Mouse (Mus musculus) liver, adult 2 months (tissue): ENCODE results near the gene Trappc12. TPM values are rescaled to one million over a fixed set of nuclear protein-coding genes. Genes with fewer than 3 reads are reported as not detected.

ENCODE experiments used
- DNase-seq: peaks from one replicate; pipeline ENCODE4 v3.0.0-alpha.2; 2011; ENCODE audit warnings: low read depth, low spot score; ENCODE audit errors: extremely low read depth
- H3K27ac ChIP-seq: fragments of 200-500 bp; replicated peaks from 2 replicates; pipeline ENCODE4 v1.5.1; 2012; ENCODE audit warnings: low read depth, mild to moderate bottlenecking, control low read depth, inconsistent platforms, low read length; ENCODE audit not compliant: insufficient read depth
- H3K27me3 ChIP-seq: fragments of 200-500 bp; 2 replicates; pipeline ENCODE4 v1.6.1; 2012; ENCODE audit warnings: mild to moderate bottlenecking, moderate library complexity, low read length, inconsistent platforms; ENCODE audit not compliant: control insufficient read depth, insufficient read depth
- H3K36me3 ChIP-seq: fragments of 200-500 bp; 2 replicates; pipeline ENCODE4 v1.6.1; 2012; ENCODE audit warnings: low read length, inconsistent platforms; ENCODE audit not compliant: control insufficient read depth, insufficient read depth
- H3K4me1 ChIP-seq: fragments of 200-500 bp; 2 replicates; pipeline ENCODE4 v1.6.1; 2011; ENCODE audit warnings: low read length; ENCODE audit not compliant: control insufficient read depth, insufficient read depth
- H3K4me3 ChIP-seq: fragments of 200-500 bp; 2 replicates; pipeline ENCODE4 v1.5.1; 2011; ENCODE audit warnings: low read depth, mild to moderate bottlenecking, control low read depth, low read length, moderate library complexity; ENCODE audit not compliant: insufficient read depth
- H3K79me2 ChIP-seq: fragments of 200-500 bp; 2 replicates; pipeline ENCODE4 v1.6.1; 2012; ENCODE audit warnings: inconsistent platforms, mild to moderate bottlenecking, low read length, moderate library complexity; ENCODE audit not compliant: control insufficient read depth, insufficient read depth
- H3K9ac ChIP-seq: fragments of 200-500 bp; 2 replicates; pipeline ENCODE4 v1.6.1; 2012; ENCODE audit warnings: low read depth, mild to moderate bottlenecking, control low read depth, inconsistent platforms, low read length
- CTCF ChIP-seq: fragments of 200-500 bp; IDR thresholded peaks from 2 replicates; pipeline ENCODE4 v1.5.1; 2011; ENCODE audit warnings: low read depth, low read length, control low read depth
- POLR2A ChIP-seq: fragments of 200-500 bp; IDR thresholded peaks from 2 replicates; pipeline ENCODE4 v1.6.1; 2011; ENCODE audit warnings: low read length, control low read depth; ENCODE audit not compliant: insufficient read depth; ENCODE audit errors: extremely low read depth
- WGBS: fragments of 180-500 bp; shearing (Covaris S2); methylation state at CpG from one replicate; pipeline ENCODE4 v1.1.7; 2018; 5-methylcytosine and 5-hydroxymethylcytosine counted together
- polyA plus RNA-seq: library from polyadenylated mRNA; depleted of rRNA; stranded (reverse); fragments of >200 nt; gene quantifications from 2 replicates; pipeline ENCODE4 v1.2.3, GENCODE M21; 2012
- total RNA-seq: library from RNA; depleted of rRNA; stranded (reverse); fragments of >200 nt; gene quantifications from 2 replicates; pipeline ENCODE4 v1.2.3, GENCODE M21; 2014

Gene Trappc12
- total and polyA plus RNA-seq, 2 experiments, result 14.3 to 18.1 TPM

DNA sequence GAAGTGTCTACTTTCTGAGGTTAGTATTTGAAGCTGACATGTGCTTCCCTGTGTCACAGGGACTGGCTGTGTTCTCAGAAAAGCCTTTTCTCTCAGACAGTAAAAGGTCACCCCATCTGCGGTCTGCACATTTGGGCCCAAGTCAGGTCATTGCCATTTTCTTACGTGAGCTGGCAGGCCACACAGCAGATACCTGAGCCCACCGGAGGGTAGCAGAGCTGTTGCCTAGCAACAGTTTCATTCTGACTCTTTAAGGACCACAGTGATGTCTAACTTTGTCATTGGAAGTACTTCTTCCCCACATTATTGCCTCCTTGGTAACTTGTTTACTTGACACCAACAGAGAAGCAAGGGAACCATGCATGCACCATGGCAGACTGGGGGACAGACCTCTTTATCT is 42.3 kb upstream of the Trappc12 start:
- no peak for DNase-seq
- Histone ChIP-seq H3K36me3 (no peaks in the 10 kb centered on the region), H3K79me2 (no peaks in the 10 kb centered on the region; the same call in 1 of the 2 replicates), H3K27me3 (no peaks in the 10 kb centered on the region), H3K4me3 (no peak overlapping the region), H3K4me1 (peaks cover 1% of the 10 kb centered on the region; the same call in 1 of the 2 replicates), H3K27ac (no peak overlapping the region), H3K9ac (no peak overlapping the region)
- no peak for TF ChIP-seq POLR2A
- 92% methylated on average over 3 of the region's 3 CpGs for WGBS

DNA sequence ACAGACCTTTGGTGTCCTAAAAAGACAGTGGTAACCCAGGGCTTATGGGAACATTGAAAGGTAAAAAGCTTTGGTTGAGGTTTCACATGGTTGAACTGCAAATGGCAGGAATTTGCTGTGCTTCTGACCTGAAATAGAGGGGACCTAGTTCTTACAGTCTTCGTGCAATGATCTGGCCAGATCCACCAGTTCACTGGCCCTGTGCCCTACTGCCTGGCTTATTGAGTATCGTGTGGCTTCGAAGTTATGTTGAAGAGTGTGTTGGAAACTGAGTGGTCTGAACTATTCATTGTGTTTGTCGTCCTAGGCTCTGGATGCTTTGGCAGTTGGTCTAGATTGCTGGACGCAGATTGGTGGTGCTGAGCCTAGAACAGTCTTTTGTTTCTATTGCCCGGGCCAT is 36.0 kb upstream of the Trappc12 start:
- no peaks in the 10 kb centered on the region for H3K27me3 ChIP-seq
- H3K4me3 ChIP-seq, result no peak overlapping the region
- no peaks in the 10 kb centered on the region for H3K36me3 ChIP-seq
- H3K9ac ChIP-seq, result no peak overlapping the region
- WGBS, result 95% methylated on average over 6 of the region's 6 CpGs
- no peaks in the 10 kb centered on the region; the same call in 1 of the 2 replicates for H3K79me2 ChIP-seq
- H3K4me1 ChIP-seq, result peaks cover 2% of the 10 kb centered on the region; the same call in 1 of the 2 replicates
- DNase-seq, result no peak
- TF ChIP-seq CTCF (no peak), POLR2A (no peak)
- no peak overlapping the region for H3K27ac ChIP-seq

DNA sequence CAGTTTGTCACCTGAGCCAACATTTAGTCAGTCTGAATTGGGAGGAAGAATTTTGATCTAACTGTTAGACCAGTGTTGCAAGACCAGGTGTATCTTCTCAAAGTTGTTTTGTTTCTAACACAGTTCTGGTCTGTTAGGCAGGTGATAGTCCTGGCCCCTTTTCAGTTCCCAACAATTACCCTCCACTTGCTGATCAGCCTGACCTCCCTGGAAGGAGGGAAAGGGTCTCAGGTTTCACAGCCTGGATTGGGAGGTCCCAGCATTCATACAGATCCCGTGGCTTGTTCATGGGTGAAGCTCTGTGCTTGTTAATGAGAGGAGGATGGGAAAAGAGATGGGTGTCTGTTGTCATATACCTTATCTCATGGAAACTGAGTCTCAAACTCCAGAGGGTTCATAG is 35.0 kb upstream of the Trappc12 start:
- Histone ChIP-seq H3K4me1 (peaks cover 2% of the 10 kb centered on the region; the same call in 1 of the 2 replicates), H3K4me3 (no peak overlapping the region)

DNA sequence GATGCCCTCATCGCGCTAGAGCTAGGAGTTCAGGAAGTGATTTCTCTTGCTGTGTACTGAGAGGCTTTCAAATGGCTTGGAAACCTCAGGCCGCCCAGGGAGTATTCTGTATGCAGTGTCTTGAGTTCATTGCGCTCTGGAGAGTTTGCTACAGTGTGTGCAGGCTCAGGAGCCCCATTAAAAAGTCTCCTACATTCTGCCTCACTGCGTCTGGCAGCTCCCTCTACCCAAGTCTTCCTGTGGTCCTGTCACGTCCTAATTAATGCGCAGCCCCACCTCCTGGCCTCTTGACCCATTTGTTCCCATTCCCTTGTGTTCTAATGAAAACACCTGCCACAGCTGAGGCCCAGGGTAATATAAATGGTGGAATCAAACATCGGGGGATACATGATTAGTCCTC is 34.6 kb upstream of the Trappc12 start:
- 89% methylated on average over 8 of the region's 8 CpGs for WGBS
- no peak overlapping the region for H3K9ac ChIP-seq
- TF ChIP-seq POLR2A (no peak), CTCF (no peak)

More for the DNA sequence above, 35.0 kb upstream of the Trappc12 start:
- Histone ChIP-seq H3K36me3 (no peaks in the 10 kb centered on the region), H3K79me2 (no peaks in the 10 kb centered on the region; the same call in 1 of the 2 replicates), H3K9ac (no peak overlapping the region), H3K27me3 (no peaks in the 10 kb centered on the region), H3K27ac (no peak overlapping the region)
- TF ChIP-seq POLR2A (no peak), CTCF (no peak)
- DNase-seq, result no peak
- 85% methylated on average over 1 of the region's 1 CpGs for WGBS

DNA sequence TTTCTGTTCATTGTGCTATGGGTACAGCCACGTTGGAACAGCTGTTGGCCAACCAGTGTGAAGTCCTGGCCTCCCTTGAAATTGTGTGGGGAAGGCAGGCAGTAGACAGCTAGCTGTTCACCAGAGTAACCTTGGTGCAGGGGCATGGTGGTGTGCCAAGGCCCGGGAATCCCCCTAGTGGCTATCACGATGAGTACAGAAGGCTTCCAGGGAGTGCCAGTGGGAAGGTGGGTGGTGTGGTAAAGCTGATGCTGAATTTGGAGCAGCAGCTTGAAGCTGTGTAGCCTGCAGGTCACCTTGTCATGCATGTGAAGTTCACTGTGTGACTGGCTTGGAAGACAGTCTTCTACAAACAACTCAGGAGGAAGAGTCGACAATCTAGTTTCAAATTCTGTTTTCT is 34.1 kb upstream of the Trappc12 start:
- no peak for DNase-seq
- 34% methylated on average over 4 of the region's 4 CpGs for WGBS

More for the DNA sequence above, 34.6 kb upstream of the Trappc12 start:
- Histone ChIP-seq H3K4me3 (no peak overlapping the region), H3K27ac (no peak overlapping the region), H3K36me3 (no peaks in the 10 kb centered on the region), H3K79me2 (no peaks in the 10 kb centered on the region; the same call in 1 of the 2 replicates), H3K27me3 (no peaks in the 10 kb centered on the region), H3K4me1 (peaks cover 2% of the 10 kb centered on the region; the same call in 1 of the 2 replicates)
- DNase-seq, result no peak

DNA sequence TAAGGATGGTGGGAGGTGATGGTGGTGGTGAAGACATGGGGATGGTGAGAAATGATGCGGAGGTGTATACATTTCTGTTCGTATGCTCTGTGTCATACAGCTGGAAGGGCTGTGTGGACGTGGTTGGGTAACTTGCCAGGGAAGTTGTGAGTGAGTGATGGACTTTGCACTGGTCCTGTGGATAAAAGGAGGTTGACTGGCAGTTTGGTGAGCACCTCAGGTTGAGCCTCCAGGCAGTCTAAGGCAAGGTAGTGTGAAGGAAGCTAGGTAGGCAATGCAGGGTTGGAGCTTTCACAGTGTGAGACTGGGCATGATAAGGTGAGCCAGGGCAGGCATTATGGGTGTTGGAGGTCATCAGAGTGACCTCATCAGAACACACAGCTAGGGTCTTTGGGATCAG is 32.4 kb upstream of the Trappc12 start:
- H3K4me1 ChIP-seq, result peaks cover 2% of the 10 kb centered on the region; the same call in 1 of the 2 replicates
- no peak overlapping the region for H3K4me3 ChIP-seq
- H3K27ac ChIP-seq, result no peak overlapping the region
- H3K27me3 ChIP-seq, result no peaks in the 10 kb centered on the region
- TF ChIP-seq POLR2A, result no peak
- no peak for TF ChIP-seq CTCF
- H3K79me2 ChIP-seq, result no peaks in the 10 kb centered on the region
- DNase-seq, result peak; percentile 65
- H3K9ac ChIP-seq, result no peak overlapping the region
- H3K36me3 ChIP-seq, result no peaks in the 10 kb centered on the region
- WGBS, result 45% methylated on average over 3 of the region's 3 CpGs

More for the DNA sequence above, 34.1 kb upstream of the Trappc12 start:
- no peaks in the 10 kb centered on the region for H3K36me3 ChIP-seq
- H3K9ac ChIP-seq, result no peak overlapping the region
- TF ChIP-seq CTCF (peak; percentile 13; the same call in 1 of the 2 replicates), POLR2A (no peak)
- H3K27ac ChIP-seq, result no peak overlapping the region
- no peaks in the 10 kb centered on the region for H3K27me3 ChIP-seq
- H3K4me3 ChIP-seq, result no peak overlapping the region
- no peaks in the 10 kb centered on the region; the same call in 1 of the 2 replicates for H3K79me2 ChIP-seq
- H3K4me1 ChIP-seq, result peaks cover 2% of the 10 kb centered on the region; the same call in 1 of the 2 replicates
